Mouse (Mus musculus) stomach, postnatal 0 days (tissue): ENCODE data around the gene Abhd14b. TPM values are rescaled to one million over a fixed set of nuclear protein-coding genes. Genes with fewer than 3 reads are reported as not detected.
A peak's percentile ranks its signal among the peaks of the same experiment; 100 is the strongest.

Experiments
- ATAC-seq: fragments of 200-750 bp; cut with Nextera tagmentation; 2 replicates; pipeline ENCODE4 v1.8.0; 2017; ENCODE audit not compliant: low FRiP score, low TSS enrichment
- DNase-seq: peaks from one replicate; pipeline ENCODE4 v3.0.0-alpha.2; 2016; ENCODE audit warnings: low spot score
- H3K27ac ChIP-seq: fragments of 300-500 bp; sonication (generic); replicated peaks from 2 replicates; pipeline ENCODE4 v1.5.1; 2014; ENCODE audit warnings: mild to moderate bottlenecking, control low read depth
- H3K27me3 ChIP-seq: fragments of 300-500 bp; sonication (generic); 2 replicates; pipeline ENCODE4 v1.6.1; 2014; ENCODE audit warnings: low read length; ENCODE audit not compliant: control insufficient read depth, insufficient read depth
- H3K36me3 ChIP-seq: fragments of 300-500 bp; sonication (generic); 2 replicates; pipeline ENCODE4 v1.6.1; 2014; ENCODE audit warnings: low read length, mixed read lengths; ENCODE audit not compliant: control insufficient read depth, insufficient read depth
- H3K4me1 ChIP-seq: fragments of 300-500 bp; sonication (generic); replicated peaks from 2 replicates; pipeline ENCODE4 v1.6.1; 2014; ENCODE audit warnings: antibody characterized with exemption; ENCODE audit not compliant: control insufficient read depth, insufficient read depth
- H3K4me2 ChIP-seq: fragments of 300-500 bp; sonication (generic); replicated peaks from 2 replicates; pipeline ENCODE4 v1.6.1; 2014; ENCODE audit warnings: low read depth, mild to moderate bottlenecking, control low read depth, moderate library complexity
- H3K4me3 ChIP-seq: fragments of 300-500 bp; sonication (generic); 2 replicates; pipeline ENCODE4 v1.5.1; 2014; ENCODE audit warnings: low read depth, low read length, control low read depth
- H3K9ac ChIP-seq: fragments of 300-500 bp; sonication (generic); 2 replicates; pipeline ENCODE4 v1.6.1; 2014; ENCODE audit warnings: mild to moderate bottlenecking, low read length, control low read depth, mixed read lengths
- H3K9me3 ChIP-seq: fragments of 300-500 bp; sonication (generic); 2 replicates; pipeline ENCODE4 v1.6.1; 2016; ENCODE audit warnings: low read length; ENCODE audit not compliant: control insufficient read depth
- CTCF ChIP-seq: IDR thresholded peaks from 2 replicates; pipeline ENCODE4 v1.5.1; 2016; ENCODE audit warnings: antibody characterized with exemption, low read depth, mild to moderate bottlenecking, moderate library complexity
- EP300 ChIP-seq: optimal IDR thresholded peaks from 2 replicates; pipeline ENCODE3; 2016; ENCODE audit warnings: antibody characterized with exemption
- WGBS: fragments of 180-500 bp; shearing (Covaris S2); extraction: QIAGEN DNeasy Blood & Tissue Kit; methylation state at CpG from one replicate; pipeline ENCODE4 v1.1.7; 2014; 5-methylcytosine and 5-hydroxymethylcytosine counted together
- polyA plus RNA-seq: library from polyadenylated mRNA; unstranded; fragments of >200 nt; fragmentation: Nextera tagmentation; extraction: Ambion mirVana; gene quantifications from 2 replicates; pipeline ENCODE4 v1.2.1, GENCODE M21; 2015

Abhd14b gene
- polyA plus RNA-seq, 1 experiment from 2014 or later = 39.0 TPM

- Histone ChIP-seq H3K36me3 (no peaks in the 10 kb centered on the region), H3K27ac (no peak overlapping the region), H3K4me3 (no peak overlapping the region), H3K4me1 (peaks cover 4% of the 10 kb centered on the region; the same call in 1 of the 2 replicates), H3K27me3 (peaks cover 2% of the 10 kb centered on the region; the same call in 1 of the 2 replicates), H3K9me3 (no peaks in the 10 kb centered on the region), H3K9ac (no peak overlapping the region), H3K4me2 (no peak overlapping the region)
- TF ChIP-seq CTCF (peak; percentile 43), EP300 (no peak)
- no peak for ATAC-seq
- no peak for DNase-seq
- WGBS = 56% methylated on average over 6 of the region's 6 CpGs
These were observed 22.1 kb downstream of the Abhd14b start for GRCm38 (mm10) chr9:106469317-106469716.

- Histone ChIP-seq H3K9ac (no peak overlapping the region), H3K27ac (no peak overlapping the region)
- ATAC-seq = no peak
These were observed 22.5 kb downstream of the Abhd14b start for GRCm38 (mm10) chr9:106469776-106470175.

GRCm38 (mm10) chr9:106470991-106471750 lies 23.9 kb downstream of the Abhd14b start:
- Histone ChIP-seq H3K36me3 (no peaks in the 10 kb centered on the region), H3K27ac (0 out of 2 replicates have a peak overlapping the region, but pooled peaks have one; percentile 40), H3K9me3 (no peaks in the 10 kb centered on the region), H3K4me2 (peak overlapping the region; percentile 38), H3K9ac (no peak overlapping the region), H3K27me3 (no peaks in the 10 kb centered on the region), H3K4me3 (no peak overlapping the region), H3K4me1 (peaks cover 8% of the 10 kb centered on the region)
- TF ChIP-seq EP300 (no peak), CTCF (no peak)
- 74% methylated on average over 14 of the region's 14 CpGs for WGBS
- DNase-seq = no peak
- ATAC-seq = no peak

More at GRCm38 (mm10) chr9:106469776-106470175, 22.5 kb downstream of the Abhd14b start:
- H3K36me3 ChIP-seq = no peaks in the 10 kb centered on the region
- H3K27me3 ChIP-seq = peaks cover 2% of the 10 kb centered on the region; the same call in 1 of the 2 replicates
- TF ChIP-seq EP300 = no peak
- TF ChIP-seq CTCF = no peak
- H3K9me3 ChIP-seq = no peaks in the 10 kb centered on the region
- H3K4me3 ChIP-seq = no peak overlapping the region
- peaks cover 7% of the 10 kb centered on the region for H3K4me1 ChIP-seq
- no peak overlapping the region for H3K4me2 ChIP-seq
- 63% methylated on average over 9 of the region's 9 CpGs for WGBS
- no peak for DNase-seq

- DNase-seq (peak; percentile 37), ATAC-seq (no peak; the same call in 1 of the 2 replicates)
- Histone ChIP-seq H3K4me1 (peaks cover 8% of the 10 kb centered on the region), H3K9ac (no peak overlapping the region), H3K4me3 (no peak overlapping the region), H3K27me3 (no peaks in the 10 kb centered on the region), H3K27ac (peak overlapping the region; percentile 78), H3K9me3 (no peaks in the 10 kb centered on the region), H3K4me2 (peak overlapping the region; percentile 38), H3K36me3 (no peaks in the 10 kb centered on the region)
- peak; percentile 35; the same call in 1 of the 2 replicates for TF ChIP-seq CTCF
- no peak for TF ChIP-seq EP300
- WGBS = 19% methylated on average over 5 of the region's 5 CpGs
These were observed 24.6 kb downstream of the Abhd14b start for GRCm38 (mm10) chr9:106471892-106472291.

DNA sequence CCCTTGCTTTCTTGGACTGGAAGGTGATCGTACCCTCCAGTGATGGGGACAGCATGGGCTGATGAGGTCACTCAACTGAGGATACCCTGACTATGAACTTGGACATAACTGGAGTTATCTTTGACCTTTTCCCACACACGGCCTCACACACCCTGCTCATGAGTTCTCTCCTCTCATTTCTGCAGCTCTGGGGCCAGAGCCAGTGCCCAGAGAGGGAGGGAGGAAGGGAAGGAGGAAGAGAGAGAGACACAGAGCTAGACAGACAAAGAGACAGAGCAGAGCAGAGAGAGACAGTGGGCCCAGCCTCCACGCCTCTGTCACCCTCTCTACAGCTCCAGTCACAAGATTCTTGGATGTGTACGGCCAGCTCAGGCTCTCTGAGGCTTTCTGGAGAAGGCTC lies 25.1 kb downstream of the Abhd14b start:
- no peak overlapping the region for H3K4me3 ChIP-seq
- H3K4me1 ChIP-seq = peaks cover 8% of the 10 kb centered on the region
- H3K9me3 ChIP-seq = no peaks in the 10 kb centered on the region
- no peak overlapping the region for H3K4me2 ChIP-seq
- no peak for ATAC-seq
- H3K27ac ChIP-seq = peak overlapping the region; percentile 78
- TF ChIP-seq CTCF = no peak
- TF ChIP-seq EP300 = no peak
- no peaks in the 10 kb centered on the region for H3K36me3 ChIP-seq
- H3K9ac ChIP-seq = no peak overlapping the region
- no peak for DNase-seq
- 63% methylated on average over 4 of the region's 4 CpGs for WGBS
- no peaks in the 10 kb centered on the region for H3K27me3 ChIP-seq

GRCm38 (mm10) chr9:106473081-106473752 lies 26.0 kb downstream of the Abhd14b start:
- no peak for DNase-seq
- H3K27me3 ChIP-seq = no peaks in the 10 kb centered on the region
- TF ChIP-seq EP300 = no peak
- no peak for TF ChIP-seq CTCF
- H3K9me3 ChIP-seq = no peaks in the 10 kb centered on the region
- H3K36me3 ChIP-seq = no peaks in the 10 kb centered on the region
- H3K4me3 ChIP-seq = no peak overlapping the region
- H3K27ac ChIP-seq = no peak overlapping the region; the same call in 1 of the 2 replicates
- no peak overlapping the region for H3K9ac ChIP-seq
- H3K4me2 ChIP-seq = no peak overlapping the region
- 83% methylated on average over 16 of the region's 16 CpGs for WGBS
- ATAC-seq = no peak
- peaks cover 8% of the 10 kb centered on the region for H3K4me1 ChIP-seq
